Mouse (Mus musculus): ENCODE results near the gene Tgfbr3l.

- TF ChIP-seq EP300 (optimal IDR thresholded peaks at IDR 0.05) = no peak
- TF ChIP-seq CTCF (IDR thresholded peaks at IDR 0.05; ENCODE audit: low read depth) = no peak
These were observed 5.2 kb downstream of the Tgfbr3l start, which contains the start of gene Snapc2 for GRCm38 (mm10) chr8:4252934-4253841.

All from stomach, postnatal 0 days (tissue).